Mouse (Mus musculus) ES-Bruce4 (cell line): ENCODE results near the gene Matn3. TPM values are rescaled to one million over a fixed set of nuclear protein-coding genes. Genes with fewer than 3 reads are reported as not detected.

ENCODE experiments used
- H3K27ac ChIP-seq: 2 replicates; pipeline ENCODE4 v1.5.1; 2012; ENCODE audit warnings: low read length, inconsistent platforms; ENCODE audit not compliant: insufficient read depth
- H3K27me3 ChIP-seq: 2 replicates; pipeline ENCODE4 v1.6.1; 2012; ENCODE audit warnings: mild to moderate bottlenecking, low read length, inconsistent platforms; ENCODE audit not compliant: control insufficient read depth, poor library complexity, insufficient read depth, severe bottlenecking
- H3K36me3 ChIP-seq: 2 replicates; pipeline ENCODE4 v1.6.1; 2012; ENCODE audit warnings: inconsistent platforms, mild to moderate bottlenecking, low read length, moderate library complexity; ENCODE audit not compliant: control insufficient read depth, poor library complexity, insufficient read depth, severe bottlenecking
- H3K4me1 ChIP-seq: one replicate; pipeline ENCODE4 v1.8.1; 2011; ENCODE audit warnings: low read length; ENCODE audit not compliant: control insufficient read depth, insufficient read depth
- H3K4me3 ChIP-seq: 2 replicates; pipeline ENCODE4 v1.5.1; 2011; ENCODE audit warnings: low read depth, mild to moderate bottlenecking, low read length
- H3K9ac ChIP-seq: 2 replicates; pipeline ENCODE4 v1.6.1; 2012; ENCODE audit warnings: low read depth, mild to moderate bottlenecking, inconsistent platforms; ENCODE audit not compliant: poor library complexity, severe bottlenecking
- H3K9me3 ChIP-seq: replicated peaks from 2 replicates; pipeline ENCODE4 v1.6.1; 2012; ENCODE audit warnings: mild to moderate bottlenecking, low read length, inconsistent platforms; ENCODE audit not compliant: control insufficient read depth, poor library complexity, insufficient read depth, severe bottlenecking
- CTCF ChIP-seq: IDR thresholded peaks from one replicate; pipeline ENCODE4 v1.8.1; 2011; ENCODE audit warnings: low read depth, low read length
- EP300 ChIP-seq: IDR thresholded peaks from 2 replicates; pipeline ENCODE4 v1.6.1; 2011; ENCODE audit warnings: low read depth, low read length; ENCODE audit not compliant: insufficient read depth
- POLR2A ChIP-seq: IDR thresholded peaks from one replicate; pipeline ENCODE4 v1.8.1; 2011; ENCODE audit warnings: low read length; ENCODE audit not compliant: insufficient read depth
- polyA plus RNA-seq: library from polyadenylated mRNA; stranded (reverse); fragments of >200 nt; gene quantifications from 2 replicates; pipeline ENCODE4 v1.2.4, GENCODE M21; 2011; ENCODE audit warnings: low read depth; ENCODE audit not compliant: missing spikeins, insufficient read depth, insufficient read length

Matn3 gene
- polyA plus RNA-seq, 1 experiment = 6.6 TPM

DNA sequence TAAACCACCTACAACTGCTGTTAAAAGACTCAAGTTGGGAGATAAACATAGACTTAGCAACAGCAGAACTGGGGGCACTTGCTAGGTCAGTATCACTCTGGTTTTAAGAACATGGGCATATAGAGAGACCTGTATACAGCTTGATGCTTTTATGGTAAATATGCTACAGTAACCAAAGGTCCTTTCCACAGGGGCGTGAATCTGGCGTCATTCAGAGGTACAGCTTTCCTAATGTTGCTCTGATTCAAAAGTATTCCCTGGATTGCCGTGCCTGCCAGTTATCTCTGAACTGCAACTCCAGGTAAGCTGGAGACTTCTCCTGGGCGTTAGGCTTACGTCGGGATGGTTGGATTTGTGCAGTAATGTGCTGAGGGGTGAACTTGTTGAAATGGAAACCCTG lies 60.1 kb downstream of the Matn3 start:
- H3K27ac ChIP-seq = no peak overlapping the region
- no peak overlapping the region for H3K9ac ChIP-seq
- no peaks in the 10 kb centered on the region for H3K9me3 ChIP-seq
- H3K36me3 ChIP-seq = peaks cover 14% of the 10 kb centered on the region
- H3K27me3 ChIP-seq = no peaks in the 10 kb centered on the region
- TF ChIP-seq POLR2A (no peak), EP300 (no peak), CTCF (no peak)
- no peak overlapping the region for H3K4me3 ChIP-seq
- H3K4me1 ChIP-seq = no peaks in the 10 kb centered on the region

DNA sequence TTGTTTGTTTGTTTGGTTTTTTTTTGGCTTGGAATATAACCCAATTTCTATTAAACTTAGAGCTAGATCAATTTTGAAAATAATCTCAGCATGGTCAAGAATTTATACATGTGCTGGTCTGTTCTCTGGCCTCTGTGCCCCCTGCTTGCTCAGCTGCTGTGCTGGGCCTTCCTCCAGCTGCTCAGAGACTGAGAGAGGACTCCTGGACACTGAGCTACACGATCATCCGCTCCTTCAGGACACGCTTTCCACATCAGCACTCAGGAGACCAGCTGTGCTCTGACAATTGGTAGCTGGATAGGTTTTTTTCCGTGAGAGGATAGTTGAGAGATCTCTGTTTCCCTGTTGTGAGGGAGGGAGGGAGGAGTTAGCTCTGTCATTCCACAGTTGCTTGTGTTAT lies 62.6 kb downstream of the Matn3 start:
- Histone ChIP-seq H3K4me1 (no peaks in the 10 kb centered on the region), H3K36me3 (peaks cover 16% of the 10 kb centered on the region), H3K27me3 (no peaks in the 10 kb centered on the region), H3K27ac (no peak overlapping the region), H3K4me3 (no peak overlapping the region), H3K9ac (no peak overlapping the region), H3K9me3 (no peaks in the 10 kb centered on the region)
- no peak for TF ChIP-seq EP300
- no peak for TF ChIP-seq POLR2A
- no peak for TF ChIP-seq CTCF

DNA sequence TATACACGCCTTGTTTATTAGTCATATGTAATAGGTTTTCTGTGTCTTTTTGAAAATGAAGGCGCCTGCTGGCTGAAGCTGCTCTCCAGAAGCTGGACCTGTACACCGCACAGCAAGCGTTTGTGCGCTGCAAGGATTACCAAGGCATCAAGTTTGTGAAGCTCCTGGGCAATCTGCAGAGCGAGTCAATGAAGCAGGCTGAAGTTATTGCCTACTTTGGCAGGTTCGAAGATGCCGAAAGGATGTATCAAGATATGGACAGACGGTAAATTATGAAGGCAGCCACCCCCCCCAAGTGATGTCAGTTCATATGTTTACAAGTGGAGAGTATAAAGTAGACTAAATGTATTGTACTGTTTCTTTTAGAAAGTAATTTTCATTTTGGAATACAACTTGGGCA lies 68.6 kb downstream of the Matn3 start:
- no peak overlapping the region for H3K27ac ChIP-seq
- no peak overlapping the region for H3K4me3 ChIP-seq
- H3K9me3 ChIP-seq = no peaks in the 10 kb centered on the region
- no peaks in the 10 kb centered on the region for H3K27me3 ChIP-seq
- H3K4me1 ChIP-seq = no peaks in the 10 kb centered on the region
- H3K9ac ChIP-seq = no peak overlapping the region
- peaks cover 21% of the 10 kb centered on the region for H3K36me3 ChIP-seq
- TF ChIP-seq CTCF (no peak), EP300 (no peak), POLR2A (no peak)

DNA sequence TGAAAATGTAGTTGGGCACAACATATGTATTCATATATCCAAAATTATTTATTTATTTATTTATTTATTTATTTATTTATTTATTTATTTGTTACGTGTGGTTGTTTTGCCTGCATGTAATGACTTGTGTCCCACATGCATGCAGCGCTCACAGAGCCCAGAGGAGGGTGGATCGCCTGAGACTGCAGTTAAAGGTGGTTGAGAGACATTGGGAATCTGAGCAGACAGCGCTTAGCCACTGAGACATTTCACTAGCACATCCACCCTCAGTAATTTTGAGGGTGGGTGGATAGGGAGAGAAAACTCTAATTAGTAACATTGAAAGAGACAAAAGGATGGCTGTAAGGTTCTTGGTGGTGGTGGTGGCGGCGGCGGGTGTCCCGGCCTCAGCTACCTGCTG lies 72.7 kb downstream of the Matn3 start:
- H3K27ac ChIP-seq = no peak overlapping the region
- no peak overlapping the region for H3K4me3 ChIP-seq
- H3K4me1 ChIP-seq = no peaks in the 10 kb centered on the region
- H3K9ac ChIP-seq = no peak overlapping the region
- TF ChIP-seq EP300 (no peak), POLR2A (no peak), CTCF (no peak)
- no peaks in the 10 kb centered on the region for H3K27me3 ChIP-seq
- H3K9me3 ChIP-seq = no peaks in the 10 kb centered on the region
- H3K36me3 ChIP-seq = peaks cover 15% of the 10 kb centered on the region

DNA sequence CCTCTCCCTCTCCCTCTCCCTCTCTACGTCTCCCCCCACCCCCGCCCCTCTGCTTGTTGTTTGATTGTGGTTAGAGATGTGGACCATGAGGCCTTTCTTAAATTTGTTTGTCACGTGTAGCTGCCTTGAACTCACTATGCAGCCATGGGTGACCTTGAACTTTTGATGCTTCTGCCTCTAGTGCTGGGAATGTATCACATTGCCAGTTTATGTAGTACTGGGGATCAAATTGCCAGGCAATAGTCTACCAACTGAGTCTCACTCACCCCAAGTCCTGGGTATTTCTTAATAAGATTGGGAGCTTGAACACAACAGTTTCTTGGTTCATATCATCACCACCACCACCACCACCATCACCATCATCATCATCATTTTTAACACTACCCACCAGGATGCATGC lies 73.3 kb downstream of the Matn3 start:
- Histone ChIP-seq H3K27me3 (no peaks in the 10 kb centered on the region), H3K9me3 (no peaks in the 10 kb centered on the region), H3K9ac (no peak overlapping the region), H3K36me3 (peaks cover 15% of the 10 kb centered on the region), H3K4me1 (no peaks in the 10 kb centered on the region), H3K4me3 (no peak overlapping the region), H3K27ac (no peak overlapping the region)
- TF ChIP-seq POLR2A = no peak
- no peak for TF ChIP-seq EP300
- TF ChIP-seq CTCF = no peak

Other genes with a start within 250 kb of the Matn3 start
- gene Sdc1, start 176.6 kb upstream of the Matn3 start, polyA plus RNA-seq = 41.8 and 42.8 TPM in 2 replicates
- 347 and 371 TPM in 2 replicates for gene Laptm4a, start 26.3 kb upstream of the Matn3 start, polyA plus RNA-seq
- 69.6 and 72.4 TPM in 2 replicates for gene Wdr35, start 26.0 kb downstream of the Matn3 start, polyA plus RNA-seq
- 7.5 and 8.2 TPM in 2 replicates for gene Ttc32, start 82.1 kb downstream of the Matn3 start, polyA plus RNA-seq